Mouse (Mus musculus) bone marrow, adult 2 months (tissue): ENCODE data around the gene Svop.

Experiments used
- CTCF ChIP-seq: fragments of 200-500 bp; IDR thresholded peaks from 2 replicates; pipeline ENCODE4 v1.5.1; 2011; ENCODE audit warnings: low read length, control low read depth; ENCODE audit not compliant: control insufficient read depth, insufficient read depth
- POLR2A ChIP-seq: fragments of 200-500 bp; IDR thresholded peaks from 2 replicates; pipeline ENCODE4 v1.6.1; 2011; ENCODE audit warnings: low read depth, mild to moderate bottlenecking, control low read depth, low read length, borderline replicate concordance; ENCODE audit not compliant: control insufficient read depth

GRCm38 (mm10) chr5:114004573-114004972 is 86.8 kb downstream of the Svop start:
- TF ChIP-seq POLR2A: no peak
- no peak for TF ChIP-seq CTCF
